Mouse (Mus musculus) c-Kit-positive CD71-positive TER-119-negative erythroid progenitor cells, embryonic 14.5 days (primary cell): Measurements from ENCODE around the gene Mpzl2.

ENCODE experiments used
- DNase-seq: peaks from one replicate; pipeline ENCODE4 v3.0.0-alpha.2; 2013; ENCODE audit warnings: low read depth

Gene Mpzl2

GRCm38 (mm10) chr9:45085741-45086690 is 46.4 kb downstream of the Mpzl2 start:
- DNase-seq, result no peak

- no peak for DNase-seq
These were observed 48.4 kb downstream of the Mpzl2 start for GRCm38 (mm10) chr9:45088040-45088439.

DNA sequence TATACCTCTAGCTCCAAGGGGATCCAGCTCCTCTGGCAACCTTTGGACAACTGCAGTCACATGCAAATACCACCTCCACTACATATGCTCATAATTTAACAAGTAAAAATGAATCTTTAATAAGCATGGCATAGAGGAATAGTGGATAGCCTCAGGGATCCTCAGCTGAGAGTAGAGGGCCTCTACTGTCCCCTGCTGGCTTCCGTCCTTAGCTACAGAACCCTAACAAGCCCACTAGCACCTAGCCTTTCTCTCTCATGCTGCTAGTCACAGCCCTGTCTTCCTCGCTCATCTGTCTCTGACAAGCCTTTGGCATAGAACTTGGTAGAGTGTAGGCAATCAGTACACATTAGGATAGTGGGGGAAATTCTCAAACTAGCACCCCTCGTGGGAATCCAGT is 51.2 kb downstream of the Mpzl2 start:
- no peak for DNase-seq

GRCm38 (mm10) chr9:45092641-45093040 is 53.0 kb downstream of the Mpzl2 start:
- DNase-seq, result no peak

GRCm38 (mm10) chr9:45095149-45095937 is 55.7 kb downstream of the Mpzl2 start:
- no peak for DNase-seq

GRCm38 (mm10) chr9:45097877-45098276 is 58.3 kb downstream of the Mpzl2 start:
- no peak for DNase-seq

- DNase-seq, result no peak
These were observed 58.8 kb downstream of the Mpzl2 start for GRCm38 (mm10) chr9:45098426-45098825.

DNA sequence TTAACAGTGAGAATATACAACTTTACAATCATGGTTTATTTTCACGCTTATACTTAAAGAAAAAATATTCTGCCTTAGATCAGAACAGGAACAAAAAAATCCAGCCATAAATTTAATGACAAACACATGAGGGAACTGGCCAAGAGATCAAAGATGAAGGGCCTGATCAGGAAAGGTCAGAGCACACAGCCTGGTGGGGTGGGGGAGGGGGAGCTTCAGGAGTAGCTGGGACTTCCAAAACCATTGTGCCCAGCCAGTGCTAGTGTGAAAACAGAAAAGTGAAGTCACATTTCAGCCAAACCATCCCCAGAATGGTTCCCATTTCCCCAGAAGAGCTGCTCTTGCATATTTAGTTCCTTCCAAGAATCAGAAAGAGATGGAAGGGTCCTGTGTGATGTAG is 62.9 kb downstream of the Mpzl2 start:
- no peak for DNase-seq

- no peak for DNase-seq
These were observed 63.8 kb downstream of the Mpzl2 start for GRCm38 (mm10) chr9:45103211-45103979.
